Mouse (Mus musculus): Measurements from ENCODE around the gene Cluh.

Cluh gene

GRCm38 (mm10) chr11:74649095-74649646, at the start of gene Cluh:
Cluh (plus strand) TSS chr11:74649495.
- DNase-seq (ENCODE audit: inconsistent ontology term), result peak; percentile 96

- peak; percentile 81 for DNase-seq (ENCODE audit: inconsistent ontology term)
Measured at GRCm38 (mm10) chr11:74602286-74602685, 47.0 kb upstream of the Cluh start.

- no peak for DNase-seq (ENCODE audit: inconsistent ontology term)
Measured at GRCm38 (mm10) chr11:74610068-74610467, 39.2 kb upstream of the Cluh start.

- DNase-seq (ENCODE audit: inconsistent ontology term), result peak; percentile 43
Measured at GRCm38 (mm10) chr11:74610545-74611176, 38.6 kb upstream of the Cluh start, which contains the start of gene Rap1gap2. Rap1gap2 (minus strand) TSS chr11:74610915.

- DNase-seq (ENCODE audit: inconsistent ontology term), result no peak
Measured at GRCm38 (mm10) chr11:74611437-74611836, 37.9 kb upstream of the Cluh start.

GRCm38 (mm10) chr11:74613428-74613827, 35.9 kb upstream of the Cluh start:
- no peak for DNase-seq (ENCODE audit: inconsistent ontology term)

- no peak for DNase-seq (ENCODE audit: inconsistent ontology term)
Measured at GRCm38 (mm10) chr11:74615571-74615970, 33.7 kb upstream of the Cluh start.

GRCm38 (mm10) chr11:74619201-74619955, 29.9 kb upstream of the Cluh start, which contains the start of gene Ccdc92b:
Ccdc92b (plus strand) TSS chr11:74619605.
- peak; percentile 82 for DNase-seq (ENCODE audit: inconsistent ontology term)

- no peak for DNase-seq (ENCODE audit: inconsistent ontology term)
Measured at GRCm38 (mm10) chr11:74619956-74620300, 29.4 kb upstream of the Cluh start.

- DNase-seq (ENCODE audit: inconsistent ontology term), result no peak
Measured at GRCm38 (mm10) chr11:74621974-74622669, 27.2 kb upstream of the Cluh start.

GRCm38 (mm10) chr11:74623693-74624092, 25.6 kb upstream of the Cluh start:
- DNase-seq (ENCODE audit: inconsistent ontology term), result no peak

- DNase-seq (ENCODE audit: inconsistent ontology term), result no peak
Measured at GRCm38 (mm10) chr11:74625333-74625732, 24.0 kb upstream of the Cluh start.

- no peak for DNase-seq (ENCODE audit: inconsistent ontology term)
Measured at GRCm38 (mm10) chr11:74627481-74627880, 21.8 kb upstream of the Cluh start.

- no peak for DNase-seq (ENCODE audit: inconsistent ontology term)
Measured at GRCm38 (mm10) chr11:74631880-74632789, 17.2 kb upstream of the Cluh start.

- DNase-seq (ENCODE audit: inconsistent ontology term), result peak; percentile 73
Measured at GRCm38 (mm10) chr11:74634490-74635275, 14.6 kb upstream of the Cluh start.

GRCm38 (mm10) chr11:74637486-74637885, 11.8 kb upstream of the Cluh start:
- no peak for DNase-seq (ENCODE audit: inconsistent ontology term)

GRCm38 (mm10) chr11:74637971-74638790, 11.1 kb upstream of the Cluh start:
- DNase-seq (ENCODE audit: inconsistent ontology term), result peak; percentile 90

- DNase-seq (ENCODE audit: inconsistent ontology term), result no peak
Measured at GRCm38 (mm10) chr11:74638791-74639411, 10.4 kb upstream of the Cluh start.

- no peak for DNase-seq (ENCODE audit: inconsistent ontology term)
Measured at GRCm38 (mm10) chr11:74639628-74640027, 9.7 kb upstream of the Cluh start.

Data from Muller cell, postnatal 12 days (primary cell).